Mouse (Mus musculus) forebrain, embryonic 15.5 days (tissue): ENCODE data around the gene Rhoa. TPM values are rescaled to one million over a fixed set of nuclear protein-coding genes. Genes with fewer than 3 reads are reported as not detected.
"Not testable (repeated sequence)": the region's sequence is repeated elsewhere in the genome, so short reads cannot be mapped to it uniquely, and the experiment has no call there.

Experiments used
- ATAC-seq: fragments of 200-750 bp; cut with Nextera tagmentation; replicated peaks from 2 replicates; pipeline ENCODE4 v1.8.0; 2017; ENCODE audit warnings: mild to moderate bottlenecking, moderate TSS enrichment, moderate library complexity
- H3K27ac ChIP-seq: fragments of 300-500 bp; sonication (generic); replicated peaks from 2 replicates; pipeline ENCODE4 v1.5.1; 2015; ENCODE audit warnings: mild to moderate bottlenecking, inconsistent platforms
- H3K27me3 ChIP-seq: fragments of 300-500 bp; sonication (generic); 2 replicates; pipeline ENCODE4 v1.6.1; 2015; ENCODE audit warnings: inconsistent platforms
- H3K36me3 ChIP-seq: fragments of 300-500 bp; sonication (generic); 2 replicates; pipeline ENCODE4 v1.6.1; 2015; ENCODE audit warnings: mild to moderate bottlenecking, inconsistent platforms
- H3K4me1 ChIP-seq: fragments of 300-500 bp; sonication (generic); 2 replicates; pipeline ENCODE4 v1.6.1; 2015; ENCODE audit warnings: inconsistent platforms
- H3K4me2 ChIP-seq: fragments of 300-500 bp; sonication (generic); replicated peaks from 2 replicates; pipeline ENCODE4 v1.6.1; 2015; ENCODE audit warnings: mild to moderate bottlenecking, inconsistent platforms
- H3K4me3 ChIP-seq: fragments of 300-500 bp; sonication (generic); 2 replicates; pipeline ENCODE4 v1.5.1; 2015; ENCODE audit warnings: mild to moderate bottlenecking, inconsistent platforms
- H3K9ac ChIP-seq: fragments of 300-500 bp; sonication (generic); replicated peaks from 2 replicates; pipeline ENCODE4 v1.6.1; 2015; ENCODE audit warnings: mild to moderate bottlenecking, inconsistent platforms
- H3K9me3 ChIP-seq: fragments of 300-500 bp; sonication (generic); 2 replicates; pipeline ENCODE4 v1.6.1; 2016; ENCODE audit warnings: inconsistent platforms
- WGBS: fragments of 180-500 bp; shearing (Covaris S2); methylation state at CpG from one replicate; pipeline ENCODE4 v1.1.7; 2015; ENCODE audit warnings: mixed read lengths; 5-methylcytosine and 5-hydroxymethylcytosine counted together
- polyA plus RNA-seq: library from polyadenylated mRNA; unstranded; fragments of >200 nt; fragmentation: Nextera tagmentation; extraction: Ambion mirVana; gene quantifications from 2 replicates; pipeline ENCODE4 v1.2.1, GENCODE M21; 2015

The Rhoa gene
- polyA plus RNA-seq, 1 experiment from 2014 or later = 306 TPM

DNA sequence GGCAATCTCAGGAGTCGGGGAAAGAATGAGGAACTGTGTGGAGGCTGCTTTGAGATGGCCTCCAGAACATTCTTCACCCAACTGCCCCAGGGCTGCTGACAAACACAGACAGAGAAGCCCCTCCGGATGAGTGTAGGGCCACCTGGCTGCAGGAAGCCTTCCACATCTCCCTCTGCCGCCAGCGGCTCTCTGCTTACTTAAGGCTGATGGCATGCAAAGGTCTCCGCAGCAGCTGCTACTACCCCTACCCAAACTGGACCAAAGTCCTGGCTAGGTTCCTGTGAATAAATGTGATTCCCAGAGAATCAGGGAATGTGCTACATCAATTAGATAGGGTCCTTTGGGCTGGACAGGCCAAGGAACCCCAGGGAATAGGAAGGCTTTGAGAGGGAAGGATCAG is 33.2 kb upstream of the Rhoa start:
- 79% methylated on average over 5 of the region's 5 CpGs for WGBS
- H3K27ac ChIP-seq = no peak overlapping the region
- no peak overlapping the region for H3K4me3 ChIP-seq
- H3K4me1 ChIP-seq = no peaks in the 10 kb centered on the region
- ATAC-seq = no peak
- no peak overlapping the region for H3K9ac ChIP-seq
- H3K9me3 ChIP-seq = no peaks in the 10 kb centered on the region
- no peaks in the 10 kb centered on the region for H3K27me3 ChIP-seq
- H3K36me3 ChIP-seq = no peaks in the 10 kb centered on the region
- H3K4me2 ChIP-seq = no peak overlapping the region

DNA sequence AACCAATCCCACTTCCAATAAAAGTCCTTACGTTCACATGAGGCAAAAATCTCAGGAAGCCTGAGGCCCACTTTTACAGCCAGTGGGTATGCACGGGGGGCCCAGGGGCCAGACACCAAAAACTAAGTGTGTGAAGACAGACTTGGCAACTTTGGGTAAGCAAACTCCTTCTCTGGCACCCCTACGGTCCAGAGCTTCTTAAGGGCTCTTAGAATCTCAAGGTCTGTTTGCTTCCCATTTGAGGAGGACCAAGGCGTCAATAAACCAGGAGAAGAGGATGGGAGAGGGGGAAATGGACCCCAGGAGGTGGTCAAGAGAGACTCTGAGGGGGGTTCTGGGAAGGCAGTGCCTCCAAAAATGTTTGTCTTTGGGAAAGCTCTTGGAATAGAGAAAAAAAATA is 32.4 kb upstream of the Rhoa start:
- Histone ChIP-seq H3K36me3 (no peaks in the 10 kb centered on the region), H3K9ac (no peak overlapping the region), H3K4me1 (no peaks in the 10 kb centered on the region), H3K27ac (no peak overlapping the region), H3K4me2 (no peak overlapping the region), H3K4me3 (no peak overlapping the region), H3K27me3 (no peaks in the 10 kb centered on the region), H3K9me3 (no peaks in the 10 kb centered on the region)
- ATAC-seq = no peak
- WGBS = 74% methylated on average over 4 of the region's 4 CpGs

DNA sequence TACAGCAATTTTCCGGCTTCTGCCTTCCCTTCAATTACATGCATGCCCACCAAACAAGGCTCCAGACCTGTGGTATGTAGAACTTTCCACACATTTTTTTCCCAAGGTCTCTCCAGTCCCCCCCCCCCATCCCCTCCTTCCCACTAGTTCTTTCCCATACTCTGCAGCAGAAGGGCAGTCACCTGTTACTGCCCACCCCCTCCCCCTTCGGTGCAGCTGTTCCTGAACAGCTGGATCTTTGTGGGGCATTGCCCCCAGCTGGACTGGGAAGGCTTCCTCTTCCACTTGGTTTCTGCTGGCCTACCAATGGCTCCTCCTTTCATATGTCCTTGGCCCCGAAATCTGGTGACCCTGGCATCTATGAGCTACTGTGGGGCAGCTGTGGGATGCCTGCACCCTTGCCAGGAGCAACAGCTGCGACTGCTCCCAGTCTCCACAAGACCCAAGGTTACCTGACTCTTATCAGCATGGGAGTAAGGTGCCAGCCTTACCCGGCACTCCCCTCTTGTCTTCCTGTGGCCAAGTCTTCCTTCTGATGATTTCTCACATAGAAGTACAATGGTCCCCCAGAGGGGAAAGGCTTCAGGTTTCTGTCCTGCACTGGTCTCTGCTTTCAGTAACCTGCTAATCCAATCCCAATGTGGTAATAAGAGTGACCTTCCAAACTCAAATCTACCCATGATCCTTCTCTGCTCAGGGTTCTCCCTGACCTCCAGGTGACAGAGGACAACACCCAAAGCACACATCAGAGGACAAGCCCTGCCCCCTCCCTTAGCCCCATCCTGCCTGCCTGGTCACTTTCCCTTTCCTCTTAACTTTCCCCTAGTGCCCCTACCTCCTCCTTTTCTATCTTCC is 31.2 kb upstream of the Rhoa start:
- Histone ChIP-seq H3K9me3 (no peaks in the 10 kb centered on the region), H3K4me3 (no peak overlapping the region), H3K9ac (no peak overlapping the region), H3K36me3 (no peaks in the 10 kb centered on the region), H3K27ac (no peak overlapping the region), H3K4me2 (no peak overlapping the region), H3K27me3 (no peaks in the 10 kb centered on the region), H3K4me1 (no peaks in the 10 kb centered on the region)
- 77% methylated on average over 5 of the region's 5 CpGs for WGBS
- ATAC-seq = no peak

DNA sequence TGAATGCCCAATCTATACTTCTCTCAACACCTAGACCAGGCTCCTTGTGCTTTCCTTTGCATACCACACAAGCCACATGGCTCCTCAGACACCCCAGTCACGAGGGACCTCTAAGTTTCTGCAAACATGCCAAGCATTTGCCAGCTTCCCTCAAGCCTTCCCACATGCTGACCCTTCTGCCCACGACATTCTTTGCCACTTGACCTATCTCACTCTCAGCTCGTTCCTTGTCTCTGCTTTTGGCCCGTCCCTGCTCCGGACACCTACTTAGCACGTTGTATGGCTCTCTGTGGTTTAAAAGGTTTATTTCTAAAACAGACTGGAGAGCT is 30.6 kb upstream of the Rhoa start:
- no peaks in the 10 kb centered on the region for H3K27me3 ChIP-seq
- H3K9ac ChIP-seq = no peak overlapping the region
- no peaks in the 10 kb centered on the region for H3K36me3 ChIP-seq
- 73% methylated on average over 6 of the region's 6 CpGs for WGBS
- no peak overlapping the region for H3K4me2 ChIP-seq
- no peaks in the 10 kb centered on the region for H3K4me1 ChIP-seq
- H3K4me3 ChIP-seq = no peak overlapping the region
- no peak for ATAC-seq
- H3K9me3 ChIP-seq = no peaks in the 10 kb centered on the region
- no peak overlapping the region for H3K27ac ChIP-seq

DNA sequence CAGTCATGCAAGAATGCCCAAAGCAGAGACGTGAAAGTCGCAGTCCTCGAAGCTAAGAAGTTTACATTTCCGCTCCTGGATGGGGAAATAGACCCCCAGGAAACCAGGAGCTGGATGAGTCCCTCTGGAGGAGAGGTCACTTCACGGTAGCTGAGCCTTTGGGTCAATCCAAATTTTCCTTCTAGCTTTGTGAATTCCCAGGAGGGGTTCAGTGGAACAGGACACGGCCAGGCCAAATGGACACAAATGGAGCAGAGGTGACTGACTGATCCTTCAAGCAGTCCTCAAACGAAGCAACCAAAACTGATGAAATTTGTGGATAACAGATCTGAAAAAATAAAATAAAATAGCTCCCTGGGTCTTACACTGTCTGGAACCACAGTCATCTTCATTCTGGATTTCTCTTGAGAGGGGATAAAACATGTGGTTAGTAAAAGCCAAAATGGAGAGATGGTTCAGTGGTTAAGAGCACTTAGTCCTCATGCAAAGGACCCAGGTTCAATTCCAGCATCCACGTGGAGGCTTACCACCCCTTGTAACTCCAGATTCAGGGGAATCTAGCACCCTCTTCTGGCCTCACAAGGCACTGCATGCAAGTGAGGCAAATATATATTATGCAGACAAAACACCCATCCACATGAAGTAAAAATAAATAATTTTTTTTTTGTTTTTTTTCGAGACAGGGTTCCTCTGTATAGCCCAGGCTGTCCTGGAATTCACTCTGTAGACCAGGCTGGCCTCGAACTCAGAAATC is 27.1 kb upstream of the Rhoa start:
- ATAC-seq = no peak
- WGBS = 69% methylated on average over 10 of the region's 10 CpGs
- no peaks in the 10 kb centered on the region for H3K36me3 ChIP-seq
- H3K9ac ChIP-seq = no peak overlapping the region
- H3K27ac ChIP-seq = no peak overlapping the region
- no peaks in the 10 kb centered on the region for H3K9me3 ChIP-seq
- no peak overlapping the region for H3K4me2 ChIP-seq
- no peak overlapping the region for H3K4me3 ChIP-seq
- H3K27me3 ChIP-seq = no peaks in the 10 kb centered on the region
- H3K4me1 ChIP-seq = no peaks in the 10 kb centered on the region

DNA sequence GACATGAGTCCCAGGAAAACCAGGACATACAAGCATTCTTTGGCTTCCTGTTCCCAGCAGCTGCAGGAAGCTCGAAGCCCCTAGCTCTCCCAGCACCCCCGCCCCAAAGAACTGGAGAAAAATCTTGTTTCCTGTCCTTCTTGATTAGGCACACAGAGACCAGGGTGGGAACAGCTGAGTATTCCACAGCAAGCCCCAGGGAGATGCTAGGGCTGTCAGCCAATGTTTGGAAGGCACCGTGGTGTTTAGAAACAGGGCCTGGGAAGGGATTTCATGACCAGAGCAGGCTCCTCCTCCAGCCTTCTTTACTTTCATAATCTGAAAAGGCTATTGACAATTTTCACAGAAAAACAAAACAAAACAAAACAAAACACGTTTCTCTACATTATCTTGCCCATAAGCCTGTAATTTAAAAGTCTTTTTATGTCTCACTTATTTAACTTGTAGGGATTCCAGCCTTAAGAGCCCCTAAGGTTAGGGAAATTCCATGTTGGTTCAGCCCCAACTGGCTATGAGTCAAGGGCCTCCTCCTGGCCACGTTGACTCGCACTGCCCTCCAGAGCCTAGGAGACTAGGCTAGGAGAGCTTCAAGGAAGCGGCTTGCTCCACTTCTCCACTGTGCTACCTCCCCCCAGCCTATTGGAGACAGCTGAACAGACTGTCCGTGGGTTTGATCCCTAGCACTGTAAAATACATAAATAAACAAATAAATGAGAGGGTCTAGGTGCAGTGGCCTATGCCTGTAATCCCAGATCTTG is 25.7 kb upstream of the Rhoa start:
- whole genome bisulfite sequencing = 46% methylated on average over 8 of the region's 8 CpGs
- Histone ChIP-seq H3K9ac (no peak overlapping the region), H3K27me3 (no peaks in the 10 kb centered on the region), H3K4me1 (no peaks in the 10 kb centered on the region), H3K9me3 (no peaks in the 10 kb centered on the region), H3K4me2 (no peak overlapping the region), H3K4me3 (no peak overlapping the region), H3K36me3 (no peaks in the 10 kb centered on the region), H3K27ac (no peak overlapping the region)
- no peak for ATAC-seq

DNA sequence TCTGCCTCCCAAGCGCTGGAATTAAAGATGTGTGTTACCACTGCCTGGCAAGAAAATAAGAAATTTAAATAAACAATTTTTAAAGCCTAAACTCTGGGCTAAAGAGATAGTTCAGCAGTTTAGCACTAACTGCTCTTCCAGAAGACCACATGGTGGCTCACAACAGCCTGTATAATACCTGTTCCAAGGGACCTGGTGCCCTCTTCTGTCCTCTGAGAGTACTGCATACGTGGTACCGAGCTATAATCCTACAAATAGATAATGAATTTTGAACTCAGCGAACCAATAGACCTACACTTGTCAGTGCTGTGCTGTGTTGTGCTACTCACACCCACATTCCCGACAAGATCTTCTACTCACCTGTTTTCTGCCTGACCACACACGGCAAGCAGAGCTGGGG is 21.5 kb upstream of the Rhoa start:
- Histone ChIP-seq H3K4me2 (no peak overlapping the region), H3K27ac (no peak overlapping the region), H3K27me3 (no peaks in the 10 kb centered on the region), H3K4me3 (no peak overlapping the region), H3K36me3 (no peaks in the 10 kb centered on the region), H3K9me3 (no peaks in the 10 kb centered on the region), H3K4me1 (no peaks in the 10 kb centered on the region), H3K9ac (no peak overlapping the region)
- ATAC-seq = peak; percentile 83; the same call in 1 of the 2 replicates
- WGBS = 10% methylated on average over 6 of the region's 6 CpGs

DNA sequence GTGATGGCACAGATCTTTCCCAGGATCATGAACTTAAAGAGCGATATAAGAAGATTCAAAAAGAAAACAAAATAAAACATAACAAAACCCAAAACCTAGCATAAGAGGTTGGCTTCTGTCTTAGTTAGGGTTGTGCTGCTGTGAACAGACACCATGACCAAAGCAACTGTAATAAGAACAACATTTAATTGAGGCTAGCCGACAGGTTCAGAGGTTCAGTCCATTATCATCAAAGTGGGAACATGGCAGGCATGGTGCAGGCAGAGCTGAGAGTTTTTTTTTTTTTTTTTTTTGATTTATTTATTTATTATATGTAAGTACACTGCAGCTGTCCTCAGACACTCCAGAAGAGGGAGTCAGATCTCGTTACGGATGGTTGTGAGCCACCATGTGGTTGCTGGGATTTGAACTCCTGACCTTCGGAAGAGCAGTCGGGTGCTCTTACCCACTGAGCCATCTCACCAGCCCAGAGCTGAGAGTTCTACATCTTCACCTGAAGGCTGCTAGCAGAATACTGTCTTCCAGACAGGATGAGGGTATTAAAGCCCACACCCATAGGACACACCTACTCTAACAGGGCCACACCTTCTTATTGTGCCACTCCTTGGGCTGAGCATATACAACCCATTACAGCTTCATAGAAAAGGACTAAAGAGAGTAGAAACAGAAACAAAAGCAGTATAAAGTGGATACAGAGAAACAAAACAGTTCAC is 18.2 kb upstream of the Rhoa start:
- not testable (repeated sequence) for ATAC-seq, H3K36me3 ChIP-seq, H3K4me2 ChIP-seq, H3K27me3 ChIP-seq, H3K4me3 ChIP-seq, H3K27ac ChIP-seq, H3K9me3 ChIP-seq, H3K9ac ChIP-seq
- peaks cover 14% of the 10 kb centered on the region for H3K4me1 ChIP-seq
- WGBS = 82% methylated on average over 6 of the region's 6 CpGs

DNA sequence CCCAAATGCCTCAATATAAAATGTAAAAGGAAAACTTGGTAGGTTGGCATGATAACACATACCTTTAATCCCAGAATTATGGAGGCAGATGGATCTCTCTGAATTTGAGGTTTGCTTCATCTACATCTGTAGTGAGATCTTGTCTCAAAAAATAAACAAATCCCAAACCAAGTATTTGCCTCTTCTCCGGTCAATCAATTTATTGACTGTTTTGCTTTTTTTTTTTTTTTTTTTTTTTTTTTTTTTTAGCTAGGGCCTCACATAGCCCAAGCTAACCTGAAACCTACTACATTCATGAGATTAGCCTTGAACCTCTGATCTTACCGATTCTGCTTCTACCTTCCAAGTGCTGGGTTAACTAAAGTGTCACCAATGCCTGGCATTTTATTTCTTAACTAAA is 16.6 kb upstream of the Rhoa start:
- peak overlapping the region; percentile 72 for H3K9ac ChIP-seq
- WGBS = 66% methylated on average over 2 of the region's 2 CpGs
- ATAC-seq = no peak
- H3K27ac ChIP-seq = peak overlapping the region; percentile 95
- H3K4me3 ChIP-seq = peak overlapping the region; percentile 70
- H3K9me3 ChIP-seq = no peaks in the 10 kb centered on the region
- H3K4me1 ChIP-seq = peaks cover 14% of the 10 kb centered on the region
- no peaks in the 10 kb centered on the region for H3K27me3 ChIP-seq
- peaks cover 11% of the 10 kb centered on the region; the same call in 1 of the 2 replicates for H3K36me3 ChIP-seq
- peak overlapping the region; percentile 52 for H3K4me2 ChIP-seq

DNA sequence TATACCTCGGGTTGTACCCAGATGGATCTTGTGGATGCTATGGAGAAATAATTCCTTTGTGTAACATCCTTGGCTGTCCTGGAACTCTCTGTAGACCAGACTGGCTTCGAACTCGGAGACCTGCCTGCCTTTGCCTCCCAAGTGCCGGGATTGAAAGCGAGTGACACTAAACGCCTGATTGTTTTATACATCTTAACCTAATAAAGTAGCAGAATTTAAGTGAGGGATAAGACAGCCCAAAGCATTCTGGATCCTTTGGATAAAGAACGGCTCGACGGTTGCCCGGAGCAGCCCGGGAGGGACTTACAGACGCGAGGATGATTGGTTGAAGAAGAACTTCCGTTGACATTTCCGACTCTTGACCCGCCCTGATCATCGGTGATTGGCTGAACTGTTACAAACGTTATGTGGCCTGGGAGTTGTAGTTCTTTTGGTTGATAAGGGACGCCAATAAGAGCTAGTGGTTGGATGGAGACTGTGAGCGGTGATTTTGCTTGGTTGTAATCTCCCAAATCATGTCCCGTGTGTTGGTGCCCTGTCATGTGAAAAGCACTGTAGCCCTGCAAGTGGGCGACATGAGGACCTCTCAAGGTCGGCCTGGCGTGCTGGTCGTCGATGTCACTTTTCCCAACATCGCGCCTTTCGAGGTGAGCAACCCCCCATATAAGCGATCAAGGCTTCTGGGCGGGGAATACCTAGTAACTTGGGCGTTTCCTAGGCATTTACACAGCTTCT is 15.7 kb upstream of the Rhoa start, which contains the start of gene Nicn1:
TSS of gene Nicn1 (plus strand) at position 414 of the 735 bp plus-strand sequence.
- Histone ChIP-seq H3K27ac (peak within 1 kb of the TSS; percentile 95), H3K9me3 (no peaks in the 10 kb centered on the region), H3K4me2 (peak within 1 kb of the TSS; percentile 65), H3K9ac (peak within 1 kb of the TSS; percentile 73), H3K27me3 (no peaks in the 10 kb centered on the region), H3K4me3 (peak within 1 kb of the TSS; percentile 70), H3K4me1 (peaks cover 14% of the 10 kb centered on the region), H3K36me3 (peaks cover 20% of the 10 kb centered on the region)
- under 1% methylated on average over 32 of the region's 32 CpGs for WGBS
- peak; percentile 98 for ATAC-seq

DNA sequence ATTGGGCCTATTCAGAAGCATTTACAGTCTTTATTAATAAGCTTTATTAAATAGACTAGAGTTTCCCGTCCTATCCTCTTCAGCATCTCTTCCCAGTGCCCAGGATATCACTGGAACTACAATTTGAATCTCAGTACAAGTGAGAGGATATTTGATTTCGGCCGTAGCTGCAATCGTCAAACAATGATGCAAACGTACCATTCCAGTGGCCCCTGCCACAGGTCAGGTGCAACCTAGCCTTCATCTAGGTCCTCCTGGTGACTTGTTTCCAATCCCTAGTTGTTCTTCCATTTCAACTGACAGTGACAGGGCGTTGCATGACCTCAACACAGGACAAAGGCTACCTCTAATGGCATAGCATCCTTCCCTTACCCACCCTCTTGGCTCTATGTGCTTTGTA is 15.2 kb upstream of the Rhoa start:
- Histone ChIP-seq H3K9ac (peak overlapping the region; percentile 73), H3K27ac (peak overlapping the region; percentile 85), H3K4me2 (peak overlapping the region; percentile 65), H3K4me1 (peaks cover 14% of the 10 kb centered on the region), H3K9me3 (no peaks in the 10 kb centered on the region), H3K4me3 (peak overlapping the region; percentile 70), H3K27me3 (no peaks in the 10 kb centered on the region), H3K36me3 (peaks cover 25% of the 10 kb centered on the region)
- WGBS = 45% methylated on average over 6 of the region's 6 CpGs
- ATAC-seq = no peak
